Mouse (Mus musculus): ENCODE measurements around the gene Elavl4. TPM values are rescaled to one million over a fixed set of nuclear protein-coding genes. Genes with fewer than 3 reads are reported as not detected.
A peak's percentile ranks its signal among the peaks of the same experiment; 100 is the strongest.

The Elavl4 gene
- total and polyA plus RNA-seq, 2 experiments from 2014 or later = 119 to 259 TPM

DNA sequence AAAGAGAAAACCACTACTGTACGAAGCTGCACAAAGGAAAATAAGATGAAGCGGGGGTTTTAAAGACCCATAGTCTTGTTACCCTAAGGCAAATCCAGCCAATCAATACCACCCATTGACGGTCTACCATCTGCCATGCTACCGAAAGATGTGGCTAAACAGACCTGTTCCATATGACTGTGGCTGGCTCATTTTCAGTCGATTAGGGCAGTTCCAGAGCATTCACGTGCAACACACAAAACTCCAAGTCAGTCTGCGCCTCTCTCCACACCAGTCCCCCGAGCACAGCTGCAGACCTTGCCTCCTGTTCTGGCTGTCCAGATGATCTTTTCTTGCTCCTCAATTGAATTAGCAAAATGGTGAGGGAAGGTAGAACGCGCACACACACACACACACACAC, 59.2 kb downstream of the Elavl4 start:
- H3K36me3 ChIP-seq (ENCODE audit: insufficient read depth, low read length) = no peaks in the 10 kb centered on the region
- no peaks in the 10 kb centered on the region for H3K4me1 ChIP-seq (ENCODE audit: insufficient read depth, low read length)
- H3K4me3 ChIP-seq (ENCODE audit: low read depth, low read length) = no peak overlapping the region
- H3K9ac ChIP-seq (replicated peaks; ENCODE audit: low read length, poor library complexity, severe bottlenecking) = no peak overlapping the region
- no peak overlapping the region for H3K27ac ChIP-seq (ENCODE audit: low read depth, low read length)
- peak; percentile 55 for DNase-seq (ENCODE audit: low spot score)
- ATAC-seq (ENCODE audit: low FRiP score) = no peak
- no peak for TF ChIP-seq CTCF (IDR thresholded peaks at IDR 0.05)
- H3K27me3 ChIP-seq (ENCODE audit: insufficient read depth, low read length) = no peaks in the 10 kb centered on the region
- no peaks in the 10 kb centered on the region for H3K9me3 ChIP-seq (ENCODE audit: low read length)
- 49% methylated on average over 10 of the region's 10 CpGs for WGBS
- no peak overlapping the region for H3K4me2 ChIP-seq (ENCODE audit: low read depth, low read length, poor library complexity, severe bottlenecking)

DNA sequence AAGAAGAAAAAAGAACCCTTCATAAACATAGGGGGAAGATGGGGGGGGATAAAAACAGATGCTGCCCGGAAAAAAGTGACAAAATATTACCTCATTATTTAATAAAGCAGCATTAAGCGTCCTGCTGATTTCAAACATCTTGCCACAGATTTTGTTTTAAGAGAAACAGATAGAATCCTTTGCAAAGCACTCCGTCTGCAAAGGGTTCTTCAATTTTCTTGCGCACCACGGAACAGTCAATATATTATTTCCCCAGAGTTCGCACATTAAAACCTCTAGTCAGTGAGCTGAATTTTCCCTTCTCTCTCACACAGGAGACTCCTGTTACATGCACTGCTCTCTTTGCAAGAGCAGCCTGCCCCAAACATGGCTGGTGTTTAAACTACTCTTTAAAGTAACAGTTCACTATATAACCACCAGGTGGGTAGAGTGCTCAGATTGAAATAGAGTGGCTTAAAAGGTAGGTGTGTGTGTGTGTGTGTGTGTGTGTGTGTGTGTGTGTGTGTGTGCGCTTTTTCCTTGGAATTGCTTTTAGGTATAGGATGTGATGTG, 61.1 kb downstream of the Elavl4 start:
- Histone ChIP-seq H3K9me3 (ENCODE audit: low read length) (no peaks in the 10 kb centered on the region), H3K4me2 (ENCODE audit: low read depth, low read length, poor library complexity, severe bottlenecking) (peak overlapping the region; percentile 50), H3K4me3 (ENCODE audit: low read depth, low read length) (peak overlapping the region; percentile 41), H3K36me3 (ENCODE audit: insufficient read depth, low read length) (no peaks in the 10 kb centered on the region), H3K4me1 (ENCODE audit: insufficient read depth, low read length) (no peaks in the 10 kb centered on the region), H3K27ac (ENCODE audit: low read depth, low read length) (0 out of 2 replicates have a peak overlapping the region, but pooled peaks have one; percentile 55), H3K9ac (replicated peaks; ENCODE audit: low read length, poor library complexity, severe bottlenecking) (peak overlapping the region; percentile 50), H3K27me3 (ENCODE audit: insufficient read depth, low read length) (no peaks in the 10 kb centered on the region)
- ATAC-seq (ENCODE audit: low FRiP score) (peak; percentile 44; the same call in 1 of the 2 replicates), DNase-seq (ENCODE audit: low spot score) (peak; percentile 81)
- TF ChIP-seq CTCF (IDR thresholded peaks at IDR 0.05) = peak; percentile 68
- 44% methylated on average over 7 of the region's 7 CpGs for WGBS

DNA sequence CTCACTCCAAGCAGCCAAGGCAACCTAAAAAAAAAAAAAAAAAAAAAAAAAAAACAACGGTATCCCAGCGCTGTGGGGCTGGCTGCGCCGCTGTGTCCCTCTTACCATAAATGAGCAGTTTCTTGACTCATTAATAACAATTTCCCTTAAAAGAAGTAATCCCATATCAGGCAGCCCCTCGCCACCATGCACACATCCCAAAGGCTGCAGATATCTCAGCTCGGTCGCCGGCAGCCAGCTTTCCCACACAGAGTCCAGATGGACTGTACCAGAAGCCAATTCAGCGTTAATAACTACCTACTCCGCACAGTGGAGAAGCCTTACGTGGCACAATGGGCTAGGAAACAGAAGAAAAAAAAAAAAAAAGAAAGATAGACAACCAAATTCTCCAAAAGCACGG, 61.7 kb downstream of the Elavl4 start:
- no peaks in the 10 kb centered on the region for H3K27me3 ChIP-seq (ENCODE audit: insufficient read depth, low read length)
- TF ChIP-seq CTCF (IDR thresholded peaks at IDR 0.05) = no peak
- no peaks in the 10 kb centered on the region for H3K9me3 ChIP-seq (ENCODE audit: low read length)
- no peaks in the 10 kb centered on the region for H3K4me1 ChIP-seq (ENCODE audit: insufficient read depth, low read length)
- H3K36me3 ChIP-seq (ENCODE audit: insufficient read depth, low read length) = no peaks in the 10 kb centered on the region
- DNase-seq (ENCODE audit: low spot score) = peak; percentile 77
- peak overlapping the region; percentile 50 for H3K9ac ChIP-seq (replicated peaks; ENCODE audit: low read length, poor library complexity, severe bottlenecking)
- WGBS = 14% methylated on average over 12 of the region's 12 CpGs
- peak overlapping the region; percentile 50 for H3K4me2 ChIP-seq (ENCODE audit: low read depth, low read length, poor library complexity, severe bottlenecking)
- H3K27ac ChIP-seq (ENCODE audit: low read depth, low read length) = 0 out of 2 replicates have a peak overlapping the region, but pooled peaks have one; percentile 55
- ATAC-seq (ENCODE audit: low FRiP score) = no peak
- H3K4me3 ChIP-seq (ENCODE audit: low read depth, low read length) = peak overlapping the region; percentile 41

DNA sequence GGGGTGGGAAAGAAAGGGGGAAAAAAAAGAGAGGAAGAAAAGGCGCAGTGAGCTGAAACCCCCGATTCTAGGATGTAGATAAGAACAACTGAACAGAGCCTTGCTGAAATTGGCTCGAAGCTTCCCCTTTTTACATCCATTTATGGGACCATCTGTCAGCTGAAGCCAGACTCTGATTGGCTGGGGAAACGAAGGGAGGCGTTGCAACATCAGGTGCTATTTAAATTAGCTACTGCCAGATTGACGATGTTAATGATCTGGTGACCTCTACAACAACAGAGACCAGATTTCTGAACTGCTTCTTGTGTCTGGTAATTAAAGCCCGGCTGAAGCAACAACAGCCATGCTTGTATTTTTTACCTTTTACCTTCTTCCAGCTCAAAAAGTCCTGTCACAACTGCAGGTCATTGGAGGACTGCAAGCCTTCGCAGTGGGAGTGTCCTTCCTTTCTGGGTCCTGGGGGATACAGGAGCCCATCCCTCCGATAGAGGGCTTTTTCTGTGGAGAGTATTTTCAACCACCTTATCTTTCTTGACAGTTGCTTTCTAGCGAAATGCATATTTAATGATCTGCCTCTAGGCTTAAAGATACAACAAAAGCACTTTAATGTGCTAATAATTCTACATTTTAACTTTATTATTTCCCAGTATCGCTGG, 64.2 kb downstream of the Elavl4 start:
- ATAC-seq (ENCODE audit: low FRiP score) (peak; percentile 77), DNase-seq (ENCODE audit: low spot score) (peak; percentile 91)
- Histone ChIP-seq H3K9ac (replicated peaks; ENCODE audit: low read length, poor library complexity, severe bottlenecking) (peak overlapping the region; percentile 66), H3K4me3 (ENCODE audit: low read depth, low read length) (peak overlapping the region; percentile 61), H3K9me3 (ENCODE audit: low read length) (no peaks in the 10 kb centered on the region), H3K4me2 (ENCODE audit: low read depth, low read length, poor library complexity, severe bottlenecking) (peak overlapping the region; percentile 47), H3K27me3 (ENCODE audit: insufficient read depth, low read length) (no peaks in the 10 kb centered on the region), H3K36me3 (ENCODE audit: insufficient read depth, low read length) (no peaks in the 10 kb centered on the region), H3K4me1 (ENCODE audit: insufficient read depth, low read length) (no peaks in the 10 kb centered on the region), H3K27ac (ENCODE audit: low read depth, low read length) (peak overlapping the region; percentile 88)
- TF ChIP-seq CTCF (IDR thresholded peaks at IDR 0.05) = peak; percentile 52
- 8% methylated on average over 11 of the region's 11 CpGs for WGBS

DNA sequence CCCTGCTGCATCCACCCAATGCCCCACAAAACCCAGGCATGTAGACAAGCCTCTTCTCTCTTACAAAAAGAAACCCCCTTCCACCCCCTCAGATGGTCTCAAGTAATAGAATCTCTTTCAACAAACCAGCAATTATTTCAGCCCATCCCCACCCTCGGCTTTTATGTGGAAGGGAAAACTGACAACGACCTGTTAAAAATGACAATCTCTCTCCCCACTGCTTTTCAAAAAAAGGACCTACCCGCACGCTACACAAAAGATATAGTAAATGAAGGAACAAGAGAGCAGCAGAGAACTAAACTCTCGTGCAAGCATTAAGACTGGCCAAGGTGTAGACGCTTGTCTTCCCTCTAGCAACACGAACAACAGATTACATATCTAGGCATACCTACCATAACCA, 64.9 kb downstream of the Elavl4 start:
- Histone ChIP-seq H3K36me3 (ENCODE audit: insufficient read depth, low read length) (no peaks in the 10 kb centered on the region), H3K9me3 (ENCODE audit: low read length) (no peaks in the 10 kb centered on the region), H3K27me3 (ENCODE audit: insufficient read depth, low read length) (no peaks in the 10 kb centered on the region), H3K4me3 (ENCODE audit: low read depth, low read length) (peak overlapping the region; percentile 61), H3K4me1 (ENCODE audit: insufficient read depth, low read length) (no peaks in the 10 kb centered on the region), H3K4me2 (ENCODE audit: low read depth, low read length, poor library complexity, severe bottlenecking) (peak overlapping the region; percentile 47), H3K9ac (replicated peaks; ENCODE audit: low read length, poor library complexity, severe bottlenecking) (peak overlapping the region; percentile 66), H3K27ac (ENCODE audit: low read depth, low read length) (peak overlapping the region; percentile 88)
- peak; percentile 21 for ATAC-seq (ENCODE audit: low FRiP score)
- WGBS = 12% methylated on average over 7 of the region's 7 CpGs
- no peak for TF ChIP-seq CTCF (IDR thresholded peaks at IDR 0.05)
- DNase-seq (ENCODE audit: low spot score) = no peak

DNA sequence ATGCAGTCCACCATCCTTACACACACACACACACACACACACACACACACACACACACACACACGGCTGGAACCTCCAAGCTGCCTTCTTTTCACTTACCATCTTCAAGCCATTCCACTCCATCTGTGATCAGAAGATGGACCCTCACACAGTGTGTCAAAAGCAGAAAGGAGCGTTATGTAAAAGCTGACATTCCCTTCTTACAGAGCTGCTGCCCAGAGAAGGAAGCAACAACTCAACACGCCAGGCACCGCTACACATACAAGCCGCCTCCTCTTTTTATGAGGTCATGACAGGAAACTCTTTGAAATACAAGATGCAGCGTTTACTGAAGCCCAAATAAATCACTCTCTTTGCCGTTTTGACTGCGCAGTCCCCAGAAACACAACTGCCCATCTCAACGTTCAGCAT, 65.3 kb downstream of the Elavl4 start:
- peak overlapping the region; percentile 47 for H3K4me2 ChIP-seq (ENCODE audit: low read depth, low read length, poor library complexity, severe bottlenecking)
- H3K9ac ChIP-seq (replicated peaks; ENCODE audit: low read length, poor library complexity, severe bottlenecking) = peak overlapping the region; percentile 66
- H3K4me3 ChIP-seq (ENCODE audit: low read depth, low read length) = peak overlapping the region; percentile 61
- peak overlapping the region; percentile 88 for H3K27ac ChIP-seq (ENCODE audit: low read depth, low read length)
- no peaks in the 10 kb centered on the region for H3K36me3 ChIP-seq (ENCODE audit: insufficient read depth, low read length)
- no peaks in the 10 kb centered on the region for H3K4me1 ChIP-seq (ENCODE audit: insufficient read depth, low read length)
- DNase-seq (ENCODE audit: low spot score) (peak; percentile 72), ATAC-seq (ENCODE audit: low FRiP score) (peak; percentile 49)
- no peaks in the 10 kb centered on the region for H3K9me3 ChIP-seq (ENCODE audit: low read length)
- 11% methylated on average over 9 of the region's 9 CpGs for WGBS
- no peak for TF ChIP-seq CTCF (IDR thresholded peaks at IDR 0.05)
- no peaks in the 10 kb centered on the region for H3K27me3 ChIP-seq (ENCODE audit: insufficient read depth, low read length)

Data from midbrain, postnatal 0 days (tissue).